Mouse (Mus musculus) lung, postnatal 10 days (tissue): ENCODE results near the gene Ccdc174.
"Not testable (repeated sequence)": the region's sequence is repeated elsewhere in the genome, so short reads cannot be mapped to it uniquely, and the experiment has no call there.

Source experiments
- DNase-seq: peaks from one replicate; pipeline ENCODE4 v3.0.0; 2021

Ccdc174 gene

GRCm38 (mm10) chr6:91877885-91878651, at the start of gene Ccdc174:
Gene Ccdc174, plus strand, starts transcription at chr6:91878053.
- peak; percentile 97 for DNase-seq

GRCm38 (mm10) chr6:91832863-91833440, 44.9 kb upstream of the Ccdc174 start:
- no peak for DNase-seq

- peak; percentile 78 for DNase-seq
Measured at GRCm38 (mm10) chr6:91839010-91839871, 38.6 kb upstream of the Ccdc174 start.

- DNase-seq, result no peak
Measured at GRCm38 (mm10) chr6:91842897-91843627, 34.8 kb upstream of the Ccdc174 start.

GRCm38 (mm10) chr6:91843628-91844153, 34.2 kb upstream of the Ccdc174 start:
- no peak for DNase-seq

- DNase-seq, result peak; percentile 40
Measured at GRCm38 (mm10) chr6:91852550-91852949, 25.3 kb upstream of the Ccdc174 start.

GRCm38 (mm10) chr6:91858339-91858738, 19.5 kb upstream of the Ccdc174 start:
- no peak for DNase-seq

GRCm38 (mm10) chr6:91862848-91863247, 15.0 kb upstream of the Ccdc174 start:
- no peak for DNase-seq

GRCm38 (mm10) chr6:91864595-91864994, 13.3 kb upstream of the Ccdc174 start:
- DNase-seq, result no peak

- no peak for DNase-seq
Measured at GRCm38 (mm10) chr6:91865601-91866000, 12.3 kb upstream of the Ccdc174 start.

GRCm38 (mm10) chr6:91868091-91868490, 9.8 kb upstream of the Ccdc174 start:
- no peak for DNase-seq

- no peak for DNase-seq
Measured at GRCm38 (mm10) chr6:91872781-91873180, 5.1 kb upstream of the Ccdc174 start.

- peak; percentile 5 for DNase-seq
Measured at GRCm38 (mm10) chr6:91883859-91884258, 6.0 kb downstream of the Ccdc174 start.

- DNase-seq, result no peak
Measured at GRCm38 (mm10) chr6:91889255-91889906, 11.5 kb downstream of the Ccdc174 start.

- no peak for DNase-seq
Measured at GRCm38 (mm10) chr6:91890615-91891014, 12.8 kb downstream of the Ccdc174 start.

- no peak for DNase-seq
Measured at GRCm38 (mm10) chr6:91891776-91892175, 13.9 kb downstream of the Ccdc174 start.

GRCm38 (mm10) chr6:91896783-91897182, 18.9 kb downstream of the Ccdc174 start:
- DNase-seq, result no peak

GRCm38 (mm10) chr6:91901505-91901904, 23.7 kb downstream of the Ccdc174 start:
- peak; percentile 86 for DNase-seq

GRCm38 (mm10) chr6:91902509-91902908, 24.7 kb downstream of the Ccdc174 start, which contains the start of gene 4930590J08Rik:
Gene 4930590J08Rik, plus strand, starts transcription at chr6:91902809.
- not testable (repeated sequence) for DNase-seq

- DNase-seq, result no peak
Measured at GRCm38 (mm10) chr6:91914011-91914410, 36.2 kb downstream of the Ccdc174 start.

GRCm38 (mm10) chr6:91917286-91917685, 39.4 kb downstream of the Ccdc174 start:
- DNase-seq, result no peak

- no peak for DNase-seq
Measured at GRCm38 (mm10) chr6:91917716-91918115, 39.9 kb downstream of the Ccdc174 start.
